Mouse (Mus musculus): ENCODE measurements around the gene Fbf1. TPM values are rescaled to one million over a fixed set of nuclear protein-coding genes. Genes with fewer than 3 reads are reported as not detected.

The Fbf1 gene
- polyA plus RNA-seq, 1 experiment = 37.8 TPM

DNA sequence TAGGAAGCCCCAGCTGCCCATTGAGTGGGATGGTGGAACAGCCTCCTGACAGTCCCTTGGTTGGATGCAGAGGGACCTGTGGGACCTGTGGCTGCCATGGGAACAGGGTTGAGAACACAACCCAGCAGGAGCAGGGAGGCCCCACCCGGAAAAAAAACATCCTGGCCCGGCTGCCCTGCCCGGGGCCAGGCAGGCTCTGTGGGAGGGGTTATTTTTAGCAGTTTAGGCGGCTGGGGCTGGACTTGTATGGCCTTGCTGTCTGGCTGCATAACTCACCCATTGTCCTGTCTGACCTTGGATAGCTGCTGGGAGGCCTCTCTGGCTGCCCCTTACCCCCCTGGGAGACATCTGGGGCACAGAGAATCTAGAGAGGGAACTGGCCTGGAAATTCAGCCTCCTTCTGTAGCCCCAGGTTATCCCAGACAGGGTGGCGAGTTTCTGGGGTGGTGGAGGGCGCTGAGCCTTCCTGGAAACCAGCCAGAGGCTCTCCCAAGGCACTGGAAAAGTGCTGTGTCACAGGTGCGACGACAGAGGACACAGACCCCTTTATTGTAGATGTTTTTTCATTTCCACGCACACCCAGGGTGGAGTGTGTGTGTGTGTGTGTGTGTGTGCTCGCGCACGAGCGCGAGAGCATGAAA, 63.8 kb downstream of the Fbf1 start:
- Histone ChIP-seq H3K9me3 (no peaks in the 10 kb centered on the region), H3K36me3 (replicated peaks; ENCODE audit: low read length) (peaks cover 38% of the 10 kb centered on the region), H3K27me3 (replicated peaks) (peaks cover 5% of the 10 kb centered on the region), H3K4me1 (peaks cover 100% of the 10 kb centered on the region), H3K4me3 (replicated peaks) (peak overlapping the region; percentile 80)
- TF ChIP-seq FLI1 (IDR thresholded peaks at IDR 0.05; ENCODE audit: low read length) (no peak), GATA1 (IDR thresholded peaks at IDR 0.05; ENCODE audit: borderline replicate concordance, low read length) (no peak)

DNA sequence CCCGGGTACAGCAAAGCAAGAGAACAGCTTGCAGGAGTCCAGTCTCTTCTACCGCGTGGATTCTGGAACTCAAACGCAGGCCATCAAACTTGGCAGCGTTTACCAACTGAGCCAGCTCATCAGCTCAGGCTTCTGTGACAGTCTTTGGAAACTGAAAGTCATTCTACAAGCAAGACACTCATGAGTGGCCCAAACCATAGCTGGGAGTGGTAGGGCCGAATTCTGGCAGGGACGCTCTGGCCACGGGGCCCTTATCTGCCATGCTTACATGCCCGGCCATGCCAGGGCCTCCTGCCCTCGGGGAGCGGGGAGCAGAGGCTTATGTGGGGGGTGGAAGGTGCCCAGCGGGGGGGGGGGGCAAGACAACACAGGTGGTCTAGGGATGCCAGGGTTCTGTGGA, 64.4 kb downstream of the Fbf1 start:
- Histone ChIP-seq H3K4me3 (replicated peaks) (peak overlapping the region; percentile 74), H3K27me3 (replicated peaks) (peaks cover 1% of the 10 kb centered on the region), H3K36me3 (replicated peaks; ENCODE audit: low read length) (peaks cover 41% of the 10 kb centered on the region), H3K4me1 (peaks cover 100% of the 10 kb centered on the region), H3K9me3 (no peaks in the 10 kb centered on the region)
- TF ChIP-seq FLI1 (IDR thresholded peaks at IDR 0.05; ENCODE audit: low read length) (no peak), GATA1 (IDR thresholded peaks at IDR 0.05; ENCODE audit: borderline replicate concordance, low read length) (no peak)

DNA sequence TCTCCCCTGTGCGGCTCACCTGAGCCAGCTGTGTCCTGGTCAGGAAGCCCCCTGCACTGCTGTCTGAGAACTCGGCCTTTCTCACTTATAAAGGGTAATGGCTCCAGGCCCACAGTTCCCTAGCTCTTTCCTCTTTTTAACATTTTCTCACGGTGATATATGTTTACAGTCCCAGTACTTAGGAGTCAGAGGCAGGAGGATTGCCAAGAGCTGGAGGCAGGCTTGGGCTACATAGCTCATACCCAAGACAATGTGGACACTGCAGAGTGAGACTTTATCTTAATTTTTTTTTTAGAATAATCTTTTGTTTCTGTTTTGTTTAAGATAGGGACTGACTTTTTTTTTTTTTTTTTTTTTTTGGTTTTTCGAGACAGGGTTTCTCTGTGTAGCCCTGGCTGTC, 65.5 kb downstream of the Fbf1 start:
- peaks cover 31% of the 10 kb centered on the region for H3K36me3 ChIP-seq (replicated peaks; ENCODE audit: low read length)
- H3K9me3 ChIP-seq = no peaks in the 10 kb centered on the region
- no peak for TF ChIP-seq FLI1 (IDR thresholded peaks at IDR 0.05; ENCODE audit: low read length)
- TF ChIP-seq GATA1 (IDR thresholded peaks at IDR 0.05; ENCODE audit: borderline replicate concordance, low read length) = no peak
- peaks cover 98% of the 10 kb centered on the region for H3K4me1 ChIP-seq
- H3K27me3 ChIP-seq (replicated peaks) = no peaks in the 10 kb centered on the region
- H3K4me3 ChIP-seq (replicated peaks) = no peak overlapping the region

DNA sequence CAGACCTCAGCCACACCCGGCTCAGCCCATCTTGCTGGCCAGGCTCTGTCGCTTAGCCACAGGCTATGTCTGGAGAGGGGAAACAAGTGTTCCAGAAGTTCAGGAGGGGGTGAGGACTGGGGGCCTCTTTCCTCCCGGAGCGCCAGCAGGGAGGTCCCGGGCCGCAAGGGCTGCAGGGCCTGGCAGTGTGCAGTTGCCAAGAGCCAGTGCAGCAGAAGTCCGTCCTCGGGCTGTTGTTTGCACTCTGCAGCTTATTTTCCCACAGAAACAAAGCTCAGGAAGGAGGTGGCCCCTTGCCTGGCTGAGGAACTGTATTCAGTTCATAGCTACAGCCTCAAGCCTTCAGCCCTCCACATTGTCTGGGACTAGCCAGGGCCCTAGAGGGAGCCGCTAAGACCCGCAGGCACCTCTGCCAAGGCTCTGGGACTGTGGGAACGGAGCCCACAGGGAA, 66.0 kb downstream of the Fbf1 start:
- peaks cover 26% of the 10 kb centered on the region for H3K36me3 ChIP-seq (replicated peaks; ENCODE audit: low read length)
- H3K4me1 ChIP-seq = peaks cover 95% of the 10 kb centered on the region
- H3K9me3 ChIP-seq = no peaks in the 10 kb centered on the region
- peak overlapping the region; percentile 66 for H3K4me3 ChIP-seq (replicated peaks)
- no peak for TF ChIP-seq FLI1 (IDR thresholded peaks at IDR 0.05; ENCODE audit: low read length)
- TF ChIP-seq GATA1 (IDR thresholded peaks at IDR 0.05; ENCODE audit: borderline replicate concordance, low read length) = no peak
- H3K27me3 ChIP-seq (replicated peaks) = no peaks in the 10 kb centered on the region

DNA sequence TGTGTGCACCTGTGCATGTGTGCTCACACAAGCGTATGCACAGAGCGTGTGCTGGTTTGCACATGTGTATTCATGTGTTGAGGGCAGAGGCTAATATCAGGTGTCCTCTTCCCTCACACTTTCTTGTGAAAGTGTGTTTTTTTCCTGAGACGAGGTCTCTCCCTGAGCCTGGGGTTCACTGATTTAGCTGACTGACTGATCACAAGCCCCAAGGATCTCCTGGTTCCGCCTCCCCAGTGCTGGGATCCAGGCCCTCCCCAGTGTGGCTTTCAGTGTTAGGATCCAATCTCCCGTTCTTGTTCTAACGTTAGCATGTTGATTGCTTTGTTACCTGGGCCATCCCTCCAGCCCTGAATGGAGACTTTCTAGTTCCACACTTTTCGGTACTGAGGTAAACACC, 67.1 kb downstream of the Fbf1 start:
- H3K36me3 ChIP-seq (replicated peaks; ENCODE audit: low read length) = peaks cover 21% of the 10 kb centered on the region
- H3K27me3 ChIP-seq (replicated peaks) = no peaks in the 10 kb centered on the region
- peaks cover 4% of the 10 kb centered on the region; the same call in 1 of the 2 replicates for H3K9me3 ChIP-seq
- no peak for TF ChIP-seq FLI1 (IDR thresholded peaks at IDR 0.05; ENCODE audit: low read length)
- TF ChIP-seq GATA1 (IDR thresholded peaks at IDR 0.05; ENCODE audit: borderline replicate concordance, low read length) = no peak
- peaks cover 92% of the 10 kb centered on the region for H3K4me1 ChIP-seq
- H3K4me3 ChIP-seq (replicated peaks) = peak overlapping the region; percentile 33

DNA sequence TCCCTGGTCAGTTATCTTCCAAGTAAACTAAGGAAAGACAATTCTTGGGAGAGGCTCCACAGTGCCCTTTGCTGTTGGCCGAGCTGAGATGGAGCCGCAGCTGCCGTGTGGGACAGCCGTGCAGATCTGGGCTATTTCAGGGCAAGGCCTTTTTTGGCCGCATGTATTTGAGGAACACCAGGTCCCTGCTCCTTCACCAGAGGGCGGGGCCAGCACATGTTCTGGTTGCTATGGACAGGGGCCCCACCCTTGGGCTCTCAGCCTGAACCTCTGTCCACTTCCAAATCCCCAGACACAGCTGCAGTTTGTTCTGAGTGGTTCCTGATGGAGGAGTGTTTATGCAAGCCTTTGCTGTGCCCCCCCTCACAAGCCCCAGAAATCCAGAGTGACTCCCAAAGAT, 67.6 kb downstream of the Fbf1 start:
- Histone ChIP-seq H3K36me3 (replicated peaks; ENCODE audit: low read length) (peaks cover 17% of the 10 kb centered on the region), H3K9me3 (peaks cover 4% of the 10 kb centered on the region; the same call in 1 of the 2 replicates), H3K27me3 (replicated peaks) (no peaks in the 10 kb centered on the region), H3K4me3 (replicated peaks) (no peak overlapping the region), H3K4me1 (peaks cover 90% of the 10 kb centered on the region)
- TF ChIP-seq FLI1 (IDR thresholded peaks at IDR 0.05; ENCODE audit: low read length) (no peak), GATA1 (IDR thresholded peaks at IDR 0.05; ENCODE audit: borderline replicate concordance, low read length) (no peak)

DNA sequence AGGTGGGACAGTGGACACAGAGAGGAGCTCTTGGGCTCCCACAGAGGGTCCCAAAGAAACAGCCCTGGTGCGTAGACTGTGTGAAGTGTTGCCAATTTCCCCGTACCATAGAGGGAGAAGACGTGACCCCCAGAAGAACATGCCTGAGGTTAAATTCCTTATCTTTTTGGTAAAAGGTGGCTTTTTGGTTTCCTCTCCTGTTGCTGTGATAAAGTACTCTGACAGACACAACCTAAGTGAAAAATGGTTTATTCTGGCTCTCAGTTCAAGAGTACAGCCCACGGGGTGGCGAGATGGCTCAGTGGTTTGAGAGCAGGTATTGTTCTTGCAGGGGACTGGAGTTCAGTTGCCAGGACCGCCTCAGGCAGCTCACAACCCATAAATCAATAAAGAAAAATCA, 68.5 kb downstream of the Fbf1 start:
- H3K27me3 ChIP-seq (replicated peaks) = no peaks in the 10 kb centered on the region

DNA sequence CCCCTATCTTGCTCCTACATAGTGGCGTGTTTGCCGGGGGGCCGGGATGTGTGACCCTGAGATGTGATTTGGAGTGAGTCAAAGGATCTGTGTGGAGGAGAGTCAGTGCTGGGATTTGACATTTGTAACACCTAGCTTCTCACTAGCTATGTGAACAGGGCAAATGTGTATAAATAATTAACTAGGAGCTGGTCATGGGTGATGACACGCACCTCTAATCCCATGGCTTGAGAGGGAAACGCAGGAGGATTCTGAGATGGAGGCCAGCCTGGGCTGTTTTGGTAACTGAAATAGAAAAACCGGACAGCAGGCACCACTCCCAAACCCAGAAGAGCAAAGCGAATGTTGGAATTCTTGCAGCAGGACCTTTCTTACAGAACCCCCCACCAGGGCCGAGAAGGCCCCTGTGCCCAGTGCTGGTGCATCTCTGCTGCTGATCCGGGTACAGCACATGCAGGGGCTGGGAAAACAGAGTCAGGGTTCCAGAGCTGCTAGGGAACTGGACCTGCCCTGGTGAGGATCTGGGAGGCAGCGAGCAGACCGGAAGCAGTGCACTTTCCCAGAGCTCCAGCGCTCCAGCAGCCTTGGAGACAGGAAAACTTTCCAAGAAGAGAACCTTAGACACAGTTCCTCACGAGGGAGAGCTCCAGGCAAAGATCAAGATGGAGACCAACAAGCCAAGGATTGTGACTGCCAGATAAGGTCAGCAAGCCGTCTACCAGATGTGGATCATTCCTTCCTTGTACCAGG, 69.1 kb downstream of the Fbf1 start:
- H3K27me3 ChIP-seq (replicated peaks) = no peaks in the 10 kb centered on the region
- peaks cover 16% of the 10 kb centered on the region for H3K36me3 ChIP-seq (replicated peaks; ENCODE audit: low read length)
- no peak for TF ChIP-seq GATA1 (IDR thresholded peaks at IDR 0.05; ENCODE audit: borderline replicate concordance, low read length)
- TF ChIP-seq FLI1 (IDR thresholded peaks at IDR 0.05; ENCODE audit: low read length) = no peak
- peaks cover 4% of the 10 kb centered on the region; the same call in 1 of the 2 replicates for H3K9me3 ChIP-seq
- H3K4me3 ChIP-seq (replicated peaks) = no peak overlapping the region
- peaks cover 89% of the 10 kb centered on the region for H3K4me1 ChIP-seq

More for the DNA sequence above, 68.5 kb downstream of the Fbf1 start:
- H3K36me3 ChIP-seq (replicated peaks; ENCODE audit: low read length) = peaks cover 16% of the 10 kb centered on the region
- TF ChIP-seq GATA1 (IDR thresholded peaks at IDR 0.05; ENCODE audit: borderline replicate concordance, low read length) (no peak), FLI1 (IDR thresholded peaks at IDR 0.05; ENCODE audit: low read length) (no peak)
- peaks cover 4% of the 10 kb centered on the region; the same call in 1 of the 2 replicates for H3K9me3 ChIP-seq
- H3K4me3 ChIP-seq (replicated peaks) = no peak overlapping the region
- H3K4me1 ChIP-seq = peaks cover 90% of the 10 kb centered on the region

DNA sequence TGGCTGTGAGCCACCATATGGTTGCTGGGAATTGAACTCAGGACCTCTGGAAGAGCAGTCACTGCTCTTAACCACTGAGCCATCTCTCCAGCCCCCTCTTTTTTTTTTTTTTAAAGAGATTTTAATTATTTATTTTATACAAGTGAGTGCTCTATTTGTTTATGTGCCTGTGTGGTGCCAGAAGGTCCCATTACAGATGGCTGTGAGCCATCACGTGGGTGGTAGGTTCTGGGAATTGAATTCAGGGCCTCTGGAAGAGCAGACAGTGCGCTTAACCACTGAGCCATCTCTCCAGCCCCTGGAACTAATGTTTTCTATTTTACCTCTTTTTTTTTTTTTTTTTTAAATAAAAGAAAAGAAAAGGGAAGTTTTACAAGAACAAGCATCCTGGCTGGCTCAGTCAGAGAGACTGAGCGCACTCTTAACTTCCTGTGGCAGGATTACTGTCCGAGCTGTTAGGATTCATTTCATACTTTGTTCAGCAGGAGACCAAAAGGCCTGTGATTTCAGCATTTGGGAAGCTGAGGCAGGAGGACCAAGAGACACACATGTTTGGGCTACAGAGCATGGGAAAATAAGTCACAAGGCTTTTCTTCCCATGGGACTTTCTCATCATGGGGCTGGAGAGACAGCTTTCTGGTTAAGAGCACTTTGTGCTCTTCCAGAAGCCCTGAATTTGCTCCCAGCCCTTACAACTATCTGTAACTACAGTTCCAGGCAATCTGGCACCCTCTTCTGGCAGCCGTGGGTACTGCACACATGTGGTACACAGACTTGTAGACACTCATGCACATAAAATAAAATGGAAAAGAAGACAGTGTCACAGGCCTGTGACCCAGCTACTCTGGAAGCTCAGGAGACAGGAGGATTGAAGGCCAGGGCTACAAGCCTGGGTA, 71.5 kb downstream of the Fbf1 start:
- no peaks in the 10 kb centered on the region for H3K27me3 ChIP-seq (replicated peaks)
- no peak for TF ChIP-seq FLI1 (IDR thresholded peaks at IDR 0.05; ENCODE audit: low read length)
- TF ChIP-seq GATA1 (IDR thresholded peaks at IDR 0.05; ENCODE audit: borderline replicate concordance, low read length) = no peak
- peaks cover 4% of the 10 kb centered on the region; the same call in 1 of the 2 replicates for H3K9me3 ChIP-seq
- H3K4me3 ChIP-seq (replicated peaks) = no peak overlapping the region
- peaks cover 89% of the 10 kb centered on the region for H3K4me1 ChIP-seq
- peaks cover 20% of the 10 kb centered on the region for H3K36me3 ChIP-seq (replicated peaks; ENCODE audit: low read length)
